Mouse (Mus musculus) intestine, embryonic 15.5 days (tissue): Measurements from ENCODE around the gene Naa40. TPM values are rescaled to one million over a fixed set of nuclear protein-coding genes. Genes with fewer than 3 reads are reported as not detected.

Experiments used
- ATAC-seq: fragments of 200-750 bp; cut with Nextera tagmentation; 2 replicates; pipeline ENCODE4 v1.8.0; 2017; ENCODE audit warnings: moderate TSS enrichment, moderate library complexity
- H3K27ac ChIP-seq: fragments of 300-500 bp; sonication (generic); 2 replicates; pipeline ENCODE4 v1.5.1; 2015; ENCODE audit warnings: mild to moderate bottlenecking, inconsistent platforms
- H3K27me3 ChIP-seq: fragments of 300-500 bp; sonication (generic); replicated peaks from 2 replicates; pipeline ENCODE4 v1.6.1; 2015; ENCODE audit warnings: inconsistent platforms
- H3K36me3 ChIP-seq: fragments of 300-500 bp; sonication (generic); 2 replicates; pipeline ENCODE4 v1.6.1; 2015; ENCODE audit warnings: inconsistent platforms
- H3K4me1 ChIP-seq: fragments of 300-500 bp; sonication (generic); replicated peaks from 2 replicates; pipeline ENCODE4 v1.6.1; 2015; ENCODE audit warnings: inconsistent platforms
- H3K4me2 ChIP-seq: fragments of 300-500 bp; sonication (generic); replicated peaks from 2 replicates; pipeline ENCODE4 v1.6.1; 2015; ENCODE audit warnings: mild to moderate bottlenecking, inconsistent platforms
- H3K4me3 ChIP-seq: fragments of 300-500 bp; sonication (generic); replicated peaks from 2 replicates; pipeline ENCODE4 v1.5.1; 2015; ENCODE audit warnings: inconsistent platforms
- H3K9ac ChIP-seq: fragments of 300-500 bp; sonication (generic); 2 replicates; pipeline ENCODE4 v1.6.1; 2015; ENCODE audit warnings: inconsistent platforms
- H3K9me3 ChIP-seq: fragments of 300-500 bp; sonication (generic); 2 replicates; pipeline ENCODE4 v1.6.1; 2016; ENCODE audit warnings: inconsistent platforms
- WGBS: fragments of 180-500 bp; shearing (Covaris S2); methylation state at CpG from one replicate; pipeline ENCODE4 v1.1.7; 2015; 5-methylcytosine and 5-hydroxymethylcytosine counted together
- polyA plus RNA-seq: library from polyadenylated mRNA; unstranded; fragments of >200 nt; fragmentation: Nextera tagmentation; extraction: Ambion mirVana; gene quantifications from 2 replicates; pipeline ENCODE4 v1.2.1, GENCODE M21; 2015

The Naa40 gene
- 49.8 and 52.9 TPM in 2 replicates for polyA plus RNA-seq

DNA sequence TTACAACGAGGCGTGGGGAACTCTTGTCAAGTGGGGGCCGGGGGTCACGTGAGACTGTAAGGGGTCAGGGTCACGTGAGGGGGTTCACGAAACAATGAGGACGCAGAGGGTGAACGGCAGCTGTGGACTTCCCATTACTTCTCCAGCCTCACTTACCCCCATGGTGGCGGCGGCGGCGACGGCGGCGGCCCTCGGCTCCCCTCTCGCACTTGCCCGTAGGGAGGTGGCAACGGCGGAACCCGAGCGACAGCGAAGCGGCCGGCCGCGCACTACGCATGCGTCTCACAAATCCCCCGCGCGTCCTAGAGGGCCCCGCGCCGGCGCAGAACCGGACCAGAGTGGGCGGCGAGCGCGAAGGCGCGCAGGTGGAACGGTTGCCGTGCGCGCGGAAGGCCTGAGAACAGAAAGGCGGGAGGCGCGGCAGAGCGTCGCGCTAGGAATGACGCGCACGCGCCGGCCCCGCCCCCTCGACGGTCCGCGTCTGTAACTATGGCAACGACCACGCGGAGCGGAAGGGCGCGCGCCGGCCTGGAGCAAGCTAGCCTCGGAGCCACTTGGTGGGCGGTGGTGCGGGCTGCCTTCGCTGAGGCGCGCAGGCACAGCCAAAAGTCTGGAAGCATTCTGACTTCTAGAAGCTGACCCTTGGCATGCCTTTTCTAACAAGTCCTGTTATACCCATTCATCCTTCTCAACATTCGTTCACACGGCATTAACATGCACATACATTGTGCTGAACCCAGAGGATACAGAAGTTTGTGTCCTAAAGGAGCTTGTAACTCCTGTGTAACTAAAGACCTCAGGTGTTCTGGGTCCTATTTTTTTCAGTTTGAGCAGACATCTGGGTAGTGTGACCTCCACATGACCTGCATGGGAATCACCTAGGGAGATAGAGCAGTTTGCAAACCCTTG, at the start of gene Naa40:
Gene Naa40 (minus strand): TSS at position 402 of the 909 bp plus-strand sequence.
- Histone ChIP-seq H3K4me3 (peak within 1 kb of the TSS; percentile 81), H3K27ac (peak within 1 kb of the TSS; percentile 83), H3K36me3 (peaks cover 8% of the 10 kb centered on the region; the same call in 1 of the 2 replicates), H3K9me3 (no peaks in the 10 kb centered on the region), H3K27me3 (no peaks in the 10 kb centered on the region), H3K4me2 (peak within 1 kb of the TSS; percentile 90), H3K4me1 (peaks cover 10% of the 10 kb centered on the region), H3K9ac (peak within 1 kb of the TSS; percentile 78)
- ATAC-seq: peak; percentile 98
- WGBS: under 1% methylated on average over 80 of the region's 80 CpGs

DNA sequence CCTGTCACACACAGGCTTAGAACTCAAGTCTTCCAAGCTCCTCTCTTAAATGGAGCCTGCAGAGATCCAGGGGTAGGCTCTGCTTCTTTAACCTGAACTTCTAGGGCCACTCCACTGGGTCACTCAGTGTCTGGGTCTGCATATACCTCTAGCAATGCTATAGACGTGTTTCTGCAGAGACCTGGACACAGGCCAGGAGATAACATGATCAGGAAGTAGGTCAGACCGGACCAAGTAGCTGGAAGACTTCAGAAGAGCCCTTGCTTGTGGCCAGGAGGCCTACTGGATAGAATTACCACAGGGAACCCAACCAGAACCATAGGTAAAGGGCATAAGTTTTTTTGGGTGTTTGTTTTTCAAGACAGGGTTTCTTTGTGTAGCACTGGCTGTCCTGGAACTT, 48.8 kb upstream of the Naa40 start:
- H3K9me3 ChIP-seq: no peaks in the 10 kb centered on the region; the same call in 1 of the 2 replicates
- H3K9ac ChIP-seq: no peak overlapping the region
- H3K4me2 ChIP-seq: no peak overlapping the region
- H3K4me1 ChIP-seq: peaks cover 14% of the 10 kb centered on the region
- no peak for ATAC-seq
- no peak overlapping the region for H3K27ac ChIP-seq
- no peaks in the 10 kb centered on the region for H3K27me3 ChIP-seq
- H3K36me3 ChIP-seq: peaks cover 18% of the 10 kb centered on the region
- WGBS: 42% methylated on average over 2 of the region's 2 CpGs
- no peak overlapping the region for H3K4me3 ChIP-seq

DNA sequence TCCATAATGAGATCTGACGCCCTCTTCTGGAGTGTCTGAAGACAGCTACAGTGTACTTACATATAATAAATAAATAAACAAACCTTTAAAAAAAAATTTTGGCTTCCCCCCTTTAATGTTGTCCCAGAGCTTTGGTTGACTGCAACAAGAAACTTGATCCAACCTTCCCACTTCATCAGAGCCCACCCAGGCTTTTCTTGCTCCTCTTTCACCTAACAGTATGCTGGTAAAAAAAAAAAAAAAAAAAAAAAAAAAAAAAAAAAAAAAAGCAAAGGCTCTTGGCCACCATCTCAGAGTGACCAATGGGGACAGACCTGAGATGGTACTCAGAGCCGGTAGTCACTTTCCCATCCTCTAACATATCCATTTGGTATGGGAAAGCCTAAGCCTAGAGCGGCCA, 47.3 kb upstream of the Naa40 start:
- H3K27me3 ChIP-seq: no peaks in the 10 kb centered on the region
- 82% methylated on average over 3 of the region's 3 CpGs for WGBS
- H3K4me2 ChIP-seq: no peak overlapping the region
- no peak overlapping the region for H3K9ac ChIP-seq
- H3K27ac ChIP-seq: no peak overlapping the region
- no peak overlapping the region for H3K4me3 ChIP-seq
- peaks cover 33% of the 10 kb centered on the region for H3K36me3 ChIP-seq
- ATAC-seq: no peak
- H3K9me3 ChIP-seq: no peaks in the 10 kb centered on the region; the same call in 1 of the 2 replicates
- H3K4me1 ChIP-seq: peaks cover 8% of the 10 kb centered on the region

DNA sequence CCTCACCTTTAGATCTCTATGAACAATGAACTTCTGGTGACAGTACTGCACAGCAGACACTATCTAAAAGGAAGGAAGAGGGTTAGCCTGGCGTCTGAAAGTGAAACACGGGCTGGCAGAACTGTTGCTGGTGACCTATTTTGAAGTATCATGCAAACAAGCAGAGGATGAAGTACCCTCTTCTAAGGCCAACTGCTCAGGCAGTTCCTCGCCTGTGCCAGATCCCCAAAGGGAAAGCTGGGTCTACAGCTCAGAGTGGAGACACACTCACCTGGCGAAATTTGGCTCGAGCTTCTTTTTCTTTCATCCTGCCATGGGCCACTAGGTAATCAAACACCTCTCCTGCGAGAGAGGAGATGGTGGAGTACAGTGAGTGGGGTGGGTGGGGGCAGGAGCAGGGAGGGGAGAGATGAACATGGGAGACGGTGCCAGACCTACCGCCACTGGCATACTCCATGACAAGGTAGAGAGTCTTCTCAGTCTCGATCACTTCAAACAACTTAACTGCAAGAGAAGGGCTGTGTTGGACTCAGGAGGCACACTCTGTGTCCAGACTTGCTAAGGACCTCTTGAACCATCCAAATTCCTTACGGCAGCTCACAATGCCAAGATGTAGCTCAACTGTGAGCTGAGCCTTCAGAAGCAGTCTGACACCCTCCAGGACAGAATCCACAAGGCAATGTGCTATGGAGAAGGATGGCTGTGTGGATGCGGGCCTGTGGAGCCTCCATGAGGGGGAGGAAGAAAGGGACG, 45.8 kb upstream of the Naa40 start:
- Histone ChIP-seq H3K36me3 (peaks cover 46% of the 10 kb centered on the region), H3K4me3 (no peak overlapping the region), H3K27me3 (no peaks in the 10 kb centered on the region), H3K27ac (no peak overlapping the region), H3K9me3 (no peaks in the 10 kb centered on the region), H3K4me1 (no peaks in the 10 kb centered on the region), H3K9ac (no peak overlapping the region), H3K4me2 (no peak overlapping the region)
- ATAC-seq: no peak
- 87% methylated on average over 12 of the region's 12 CpGs for WGBS

- H3K4me2 ChIP-seq: no peak overlapping the region
- no peak overlapping the region for H3K9ac ChIP-seq
- H3K4me3 ChIP-seq: no peak overlapping the region
- H3K27ac ChIP-seq: no peak overlapping the region
- ATAC-seq: no peak
- H3K9me3 ChIP-seq: no peaks in the 10 kb centered on the region
- H3K4me1 ChIP-seq: peaks cover 16% of the 10 kb centered on the region
- no peaks in the 10 kb centered on the region for H3K27me3 ChIP-seq
- 89% methylated on average over 18 of the region's 18 CpGs for WGBS
- peaks cover 60% of the 10 kb centered on the region for H3K36me3 ChIP-seq
Observed at GRCm38 (mm10) chr19:7280557-7281330, 39.8 kb upstream of the Naa40 start.

DNA sequence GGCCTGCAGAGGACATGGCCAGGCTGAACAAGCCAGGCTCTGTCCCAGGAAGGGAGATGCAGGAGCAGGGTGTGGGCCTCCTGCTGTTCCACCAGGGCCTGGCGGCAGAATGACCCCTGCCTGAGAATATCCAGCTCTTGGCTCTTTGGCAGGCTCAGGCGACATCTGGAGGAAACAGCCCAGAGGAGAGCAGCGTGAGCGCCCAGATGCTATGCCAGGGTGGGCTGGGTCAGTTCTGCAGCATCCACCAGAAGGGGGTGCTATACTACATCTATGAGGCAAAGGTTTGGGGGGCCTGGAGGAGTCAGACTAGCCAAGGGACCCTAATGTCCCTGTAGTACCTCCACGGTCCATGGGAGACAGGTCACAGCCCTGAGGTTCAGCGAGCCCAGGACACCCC, 38.1 kb upstream of the Naa40 start:
- peaks cover 51% of the 10 kb centered on the region for H3K36me3 ChIP-seq
- peaks cover 26% of the 10 kb centered on the region for H3K4me1 ChIP-seq
- H3K27me3 ChIP-seq: no peaks in the 10 kb centered on the region
- H3K9ac ChIP-seq: no peak overlapping the region
- no peak overlapping the region for H3K4me3 ChIP-seq
- H3K4me2 ChIP-seq: no peak overlapping the region
- no peak overlapping the region for H3K27ac ChIP-seq
- ATAC-seq: peak; percentile 19; the same call in 1 of the 2 replicates
- H3K9me3 ChIP-seq: no peaks in the 10 kb centered on the region
- WGBS: 33% methylated on average over 6 of the region's 6 CpGs

DNA sequence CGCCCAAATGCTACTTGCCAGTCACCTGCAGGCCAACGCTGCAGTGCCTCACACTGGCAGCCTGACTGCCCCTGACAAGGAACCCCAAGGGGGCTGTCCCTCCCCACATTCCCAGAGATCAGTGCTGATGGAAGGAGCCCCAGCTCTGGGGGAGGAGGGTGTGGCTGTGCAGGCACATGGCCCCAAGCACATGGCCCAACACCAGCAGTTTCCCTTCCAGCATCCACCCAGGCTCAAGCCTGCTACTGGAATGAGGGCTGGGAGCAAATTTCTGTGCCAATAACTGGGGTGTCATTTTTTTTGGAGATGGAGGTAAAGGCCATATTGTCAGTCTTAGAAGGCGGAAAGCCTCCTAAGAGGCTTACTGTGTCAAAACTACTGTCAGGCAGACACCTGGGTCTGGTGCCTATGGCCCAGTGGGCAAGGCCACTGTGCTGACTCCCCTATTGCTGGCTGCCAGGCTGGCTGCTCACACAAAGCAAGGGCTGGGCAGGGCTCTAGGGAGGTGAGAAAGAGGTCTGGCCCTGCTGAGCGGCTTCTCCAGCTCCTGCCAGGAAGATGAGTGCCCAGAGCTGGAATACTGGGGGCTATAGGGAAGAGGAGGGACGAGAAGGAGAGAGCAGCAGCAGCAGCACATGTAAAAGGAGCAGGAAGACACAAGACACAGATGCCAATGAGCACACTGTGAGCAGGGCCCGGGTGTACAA, 37.4 kb upstream of the Naa40 start:
- Histone ChIP-seq H3K36me3 (peaks cover 50% of the 10 kb centered on the region), H3K9me3 (no peaks in the 10 kb centered on the region), H3K4me3 (no peak overlapping the region), H3K9ac (no peak overlapping the region), H3K27ac (no peak overlapping the region), H3K4me1 (peaks cover 26% of the 10 kb centered on the region), H3K4me2 (no peak overlapping the region), H3K27me3 (no peaks in the 10 kb centered on the region)
- WGBS: 81% methylated on average over 6 of the region's 6 CpGs
- no peak for ATAC-seq

DNA sequence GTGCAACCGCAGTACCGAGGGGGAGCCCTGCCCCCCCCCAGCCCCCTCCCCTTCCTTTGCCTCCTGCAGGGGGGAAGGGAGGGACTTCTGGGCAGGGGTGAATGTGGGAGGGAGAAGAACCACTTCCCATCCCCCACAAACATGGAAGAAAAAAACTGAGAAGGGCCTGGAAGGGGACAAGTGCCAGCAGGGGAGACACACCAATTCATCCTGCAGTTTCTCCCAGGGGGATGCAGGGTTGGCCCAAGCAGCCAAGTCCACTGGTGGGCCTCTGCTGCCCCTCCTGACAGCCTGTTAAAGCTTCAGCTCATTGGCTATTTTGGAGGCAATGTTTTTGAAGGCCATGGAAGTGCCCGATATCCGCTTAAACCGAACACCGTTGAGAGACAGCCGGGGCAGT, 35.8 kb upstream of the Naa40 start:
- Histone ChIP-seq H3K4me1 (peaks cover 26% of the 10 kb centered on the region), H3K27me3 (no peaks in the 10 kb centered on the region), H3K4me2 (no peak overlapping the region), H3K36me3 (peaks cover 36% of the 10 kb centered on the region), H3K4me3 (no peak overlapping the region), H3K9ac (no peak overlapping the region), H3K27ac (no peak overlapping the region), H3K9me3 (no peaks in the 10 kb centered on the region)
- ATAC-seq: no peak
- whole genome bisulfite sequencing: 72% methylated on average over 7 of the region's 7 CpGs

DNA sequence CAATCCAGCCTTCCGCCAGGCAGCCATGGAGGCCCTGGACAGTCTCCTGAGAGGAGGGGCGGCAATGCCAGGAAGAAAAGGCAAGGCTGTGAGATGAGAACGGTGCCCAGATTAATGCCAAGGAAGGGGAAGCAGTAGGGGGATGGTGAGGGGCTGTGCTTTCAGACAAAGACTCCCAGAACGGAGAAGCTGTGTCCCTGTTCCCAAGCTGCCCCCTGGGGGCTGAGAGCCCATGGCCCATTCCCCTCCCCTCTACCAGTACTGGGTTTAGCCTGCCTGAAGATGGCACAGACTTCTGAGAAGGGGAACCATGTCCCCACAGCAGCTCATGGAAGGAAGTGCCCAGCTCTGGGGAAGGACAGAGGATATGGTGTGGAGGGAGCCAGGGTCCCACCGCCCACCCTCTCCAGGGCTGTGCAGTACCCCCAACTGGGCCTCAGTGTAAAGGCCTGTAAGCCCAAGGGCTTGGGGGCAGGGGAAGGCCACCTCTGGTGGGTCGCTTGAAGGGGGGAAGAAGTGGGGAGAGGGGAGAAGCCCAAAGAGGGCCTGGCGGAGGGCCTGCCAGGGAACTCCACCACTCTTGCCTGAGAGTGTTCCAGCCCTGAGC, 35.2 kb upstream of the Naa40 start:
- Histone ChIP-seq H3K4me1 (peaks cover 26% of the 10 kb centered on the region), H3K27me3 (no peaks in the 10 kb centered on the region), H3K36me3 (peaks cover 29% of the 10 kb centered on the region), H3K27ac (peak overlapping the region; percentile 36; the same call in 1 of the 2 replicates), H3K9ac (no peak overlapping the region), H3K4me3 (no peak overlapping the region), H3K9me3 (no peaks in the 10 kb centered on the region), H3K4me2 (no peak overlapping the region)
- no peak for ATAC-seq
- WGBS: 68% methylated on average over 7 of the region's 7 CpGs

- Histone ChIP-seq H3K4me2 (no peak overlapping the region), H3K9me3 (no peaks in the 10 kb centered on the region), H3K4me3 (no peak overlapping the region), H3K27me3 (no peaks in the 10 kb centered on the region), H3K4me1 (peaks cover 26% of the 10 kb centered on the region), H3K36me3 (peaks cover 29% of the 10 kb centered on the region), H3K9ac (no peak overlapping the region), H3K27ac (peak overlapping the region; percentile 44)
- WGBS: 50% methylated on average over 7 of the region's 7 CpGs
- no peak for ATAC-seq
Observed at GRCm38 (mm10) chr19:7275131-7275789, 34.3 kb upstream of the Naa40 start.
